Mouse (Mus musculus): ENCODE results near the gene Sbpl. TPM values are rescaled to one million over a fixed set of nuclear protein-coding genes. Genes with fewer than 3 reads are reported as not detected.
"Not testable (repeated sequence)": the region's sequence is repeated elsewhere in the genome, so short reads cannot be mapped to it uniquely, and the experiment has no call there.

Gene Sbpl
- polyA plus RNA-seq, 1 experiment from 2014 or later: not detected

DNA sequence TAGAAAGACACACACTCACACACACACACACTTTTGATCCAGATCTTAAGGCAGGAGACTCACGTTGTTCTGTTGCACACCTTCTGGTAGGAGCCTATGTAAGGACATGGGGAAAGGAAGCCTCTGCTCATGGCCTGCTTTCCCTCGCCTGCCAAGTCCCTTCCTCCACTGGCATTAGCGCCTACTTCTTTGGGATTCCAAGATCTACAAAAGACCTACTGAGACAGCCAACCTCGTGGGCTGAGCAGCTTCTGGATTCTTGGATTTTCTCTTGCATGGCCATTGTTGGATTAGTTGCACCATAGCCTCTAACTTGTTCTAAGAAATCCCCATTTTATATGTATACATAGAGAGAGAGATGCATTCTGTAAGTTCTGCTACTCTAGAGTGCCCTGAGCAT is 4.2 kb downstream of the Sbpl start:
- not testable (repeated sequence) for H3K4me1 ChIP-seq; H3K9ac ChIP-seq; H3K36me3 ChIP-seq; H3K4me2 ChIP-seq; H3K27me3 ChIP-seq; ATAC-seq (ENCODE audit: borderline replicate concordance, extremely low read depth, low FRiP score, low TSS enrichment); H3K9me3 ChIP-seq; H3K27ac ChIP-seq; H3K4me3 ChIP-seq
- 64% methylated on average over 4 of the region's 4 CpGs for WGBS

DNA sequence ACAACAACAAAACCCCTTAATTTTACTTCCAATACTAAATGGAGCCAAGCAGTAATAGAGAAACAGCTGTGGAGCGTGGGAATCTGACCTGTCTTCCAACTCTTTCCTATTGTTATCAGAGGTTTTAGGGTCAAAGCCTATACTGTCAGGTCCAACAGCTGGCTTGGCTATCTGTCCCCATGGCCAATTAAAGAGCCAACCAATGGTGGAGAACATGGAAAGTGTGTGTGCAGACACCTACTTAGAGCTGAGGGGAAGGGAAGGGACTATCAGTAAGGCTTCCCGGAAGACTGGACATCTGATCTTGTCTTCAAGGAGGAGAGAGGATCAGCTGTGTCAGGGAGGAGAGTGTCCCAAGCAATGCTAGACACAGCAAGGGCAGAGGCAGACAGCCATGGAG is 6.0 kb downstream of the Sbpl start:
- no peak overlapping the region for H3K27ac ChIP-seq
- no peaks in the 10 kb centered on the region for H3K27me3 ChIP-seq
- WGBS: 64% methylated on average over 2 of the region's 2 CpGs
- H3K36me3 ChIP-seq: no peaks in the 10 kb centered on the region
- no peak overlapping the region for H3K9ac ChIP-seq
- no peaks in the 10 kb centered on the region for H3K4me1 ChIP-seq
- no peak for ATAC-seq (ENCODE audit: borderline replicate concordance, extremely low read depth, low FRiP score, low TSS enrichment)
- no peak overlapping the region for H3K4me2 ChIP-seq
- H3K9me3 ChIP-seq: no peaks in the 10 kb centered on the region
- no peak overlapping the region for H3K4me3 ChIP-seq

DNA sequence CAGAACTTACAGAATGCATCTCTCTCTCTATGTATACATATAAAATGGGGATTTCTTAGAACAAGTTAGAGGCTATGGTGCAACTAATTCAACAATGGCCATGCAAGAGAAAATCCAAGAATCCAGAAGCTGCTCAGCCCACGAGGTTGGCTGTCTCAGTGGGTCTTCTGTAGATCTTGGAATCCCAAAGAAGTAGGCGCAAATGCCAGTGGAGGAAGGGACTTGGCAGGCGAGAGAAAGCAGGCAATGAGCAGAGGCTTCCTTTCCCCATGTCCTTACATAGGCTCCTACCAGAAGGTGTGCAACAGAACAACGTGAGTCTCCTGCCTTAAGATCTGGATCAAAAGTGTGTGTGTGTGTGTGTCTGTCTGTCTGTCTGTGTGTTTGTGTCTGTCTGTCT is 7.6 kb downstream of the Sbpl start:
- 68% methylated on average over 4 of the region's 4 CpGs for WGBS
- not testable (repeated sequence) for ATAC-seq (ENCODE audit: borderline replicate concordance, extremely low read depth, low FRiP score, low TSS enrichment); H3K36me3 ChIP-seq

DNA sequence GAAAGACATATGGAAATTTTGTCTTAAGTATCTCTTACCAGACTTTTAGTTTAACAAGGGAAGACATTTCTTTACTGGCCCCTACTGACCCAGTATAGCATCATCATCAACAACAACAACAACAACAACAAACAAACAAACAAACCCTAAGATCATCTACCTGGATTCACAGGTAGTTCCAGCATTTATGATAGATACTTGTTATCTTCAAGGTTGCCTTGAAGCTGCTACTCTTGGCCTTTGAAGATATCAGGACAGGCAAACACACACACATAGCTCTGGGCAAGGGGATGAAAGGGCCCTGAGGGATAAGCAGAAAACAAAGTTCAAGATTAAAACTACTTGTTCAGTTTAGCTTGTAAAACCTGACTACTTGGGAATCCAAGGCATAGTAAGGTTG is 13.7 kb downstream of the Sbpl start, which contains the start of gene Sbp:
Sbp (plus strand) TSS at position 301 of the 400 bp plus-strand sequence.
- H3K9ac ChIP-seq: no peak within 1 kb of the TSS
- no peak within 1 kb of the TSS for H3K4me3 ChIP-seq
- no peaks in the 10 kb centered on the region for H3K9me3 ChIP-seq
- H3K27me3 ChIP-seq: no peaks in the 10 kb centered on the region
- H3K4me2 ChIP-seq: no peak within 1 kb of the TSS
- no peak within 1 kb of the TSS for H3K27ac ChIP-seq
- H3K36me3 ChIP-seq: no peaks in the 10 kb centered on the region
- ATAC-seq (ENCODE audit: borderline replicate concordance, extremely low read depth, low FRiP score, low TSS enrichment): no peak
- H3K4me1 ChIP-seq: no peaks in the 10 kb centered on the region

More for the DNA sequence above, 7.6 kb downstream of the Sbpl start:
- H3K27me3 ChIP-seq, H3K4me3 ChIP-seq, H3K4me1 ChIP-seq, H3K9me3 ChIP-seq, H3K9ac ChIP-seq, H3K4me2 ChIP-seq, H3K27ac ChIP-seq: not testable (repeated sequence)

DNA sequence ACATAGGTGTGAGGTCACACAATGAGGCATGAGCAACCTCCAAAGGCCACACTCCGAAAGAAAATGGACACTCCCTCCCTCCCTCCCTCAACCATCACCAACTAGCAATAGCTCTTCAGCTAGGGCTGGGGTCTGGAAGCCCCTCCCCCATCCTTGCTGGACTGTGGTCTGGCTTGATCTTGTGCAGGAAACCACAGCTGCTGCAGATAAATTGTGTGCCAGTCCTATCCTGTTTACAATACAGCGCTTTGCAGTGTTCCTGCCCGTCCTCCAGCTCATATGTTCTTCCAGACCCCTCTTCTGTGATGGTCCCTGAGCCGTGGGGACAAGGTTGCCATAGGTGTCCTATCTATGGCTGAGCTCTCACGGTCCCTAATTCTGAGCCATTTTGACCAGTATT is 23.9 kb downstream of the Sbpl start:
- Histone ChIP-seq H3K9ac (no peak overlapping the region), H3K27ac (no peak overlapping the region), H3K4me3 (no peak overlapping the region), H3K4me1 (peaks cover 3% of the 10 kb centered on the region; the same call in 1 of the 2 replicates), H3K9me3 (no peaks in the 10 kb centered on the region), H3K27me3 (no peaks in the 10 kb centered on the region), H3K4me2 (no peak overlapping the region), H3K36me3 (no peaks in the 10 kb centered on the region)
- ATAC-seq (ENCODE audit: borderline replicate concordance, extremely low read depth, low FRiP score, low TSS enrichment): no peak
- WGBS: 40% methylated on average over 5 of the region's 5 CpGs

DNA sequence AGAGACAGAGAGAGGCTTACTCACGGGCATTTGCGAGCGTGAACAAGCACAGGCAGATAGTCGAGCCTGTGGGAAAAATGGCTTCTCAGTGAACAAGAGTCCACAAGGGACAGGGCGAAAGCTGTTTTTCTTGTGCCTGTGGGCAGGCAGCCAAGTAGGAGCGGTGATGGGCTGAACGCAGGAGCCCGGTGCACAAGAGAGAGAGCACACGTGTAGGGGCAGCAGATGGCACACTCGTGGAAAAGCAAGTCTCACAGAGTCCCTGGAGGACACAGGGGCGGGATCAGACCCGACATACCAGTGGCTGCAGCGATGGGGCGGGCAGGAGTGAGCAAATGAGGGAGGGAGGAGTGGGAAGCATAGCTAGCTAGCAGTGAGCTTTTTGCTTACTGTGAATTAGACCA is 30.0 kb downstream of the Sbpl start:
- peak; percentile 83 for ATAC-seq (ENCODE audit: borderline replicate concordance, extremely low read depth, low FRiP score, low TSS enrichment)
- Histone ChIP-seq H3K9ac (peak overlapping the region; percentile 57), H3K27ac (peak overlapping the region; percentile 98), H3K4me3 (peak overlapping the region; percentile 61), H3K4me1 (peaks cover 15% of the 10 kb centered on the region), H3K9me3 (no peaks in the 10 kb centered on the region), H3K27me3 (no peaks in the 10 kb centered on the region), H3K36me3 (no peaks in the 10 kb centered on the region), H3K4me2 (peak overlapping the region; percentile 90)
- WGBS: 0% methylated on average over 14 of the region's 14 CpGs

DNA sequence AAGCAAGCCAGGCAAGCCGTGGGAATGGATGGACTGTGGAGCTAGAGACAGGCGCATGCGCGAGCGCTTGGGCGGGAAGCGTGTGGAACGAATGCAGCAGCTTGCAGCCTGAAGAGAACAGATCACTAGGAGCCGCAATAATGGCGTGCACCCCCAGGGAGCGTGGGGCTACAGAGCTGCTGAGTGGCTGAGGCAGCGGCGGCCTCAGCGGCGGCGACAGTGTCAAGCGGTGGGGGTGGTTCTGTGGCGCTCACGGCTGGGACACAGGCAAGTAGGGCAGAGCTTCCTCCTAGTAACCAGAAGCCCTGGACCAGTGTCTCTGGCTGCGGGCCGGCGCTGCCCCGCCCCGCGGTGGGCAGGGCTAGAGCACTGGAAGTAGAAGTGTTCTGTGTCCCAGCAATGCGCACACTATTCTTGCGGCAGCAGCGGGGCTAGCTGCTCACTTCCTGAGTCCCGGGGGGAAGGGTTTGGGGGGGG is 30.5 kb downstream of the Sbpl start:
- Histone ChIP-seq H3K9me3 (no peaks in the 10 kb centered on the region), H3K36me3 (no peaks in the 10 kb centered on the region), H3K27me3 (no peaks in the 10 kb centered on the region), H3K9ac (peak overlapping the region; percentile 57), H3K4me1 (peaks cover 15% of the 10 kb centered on the region), H3K4me2 (peak overlapping the region; percentile 90), H3K4me3 (peak overlapping the region; percentile 61), H3K27ac (peak overlapping the region; percentile 98)
- under 1% methylated on average over 29 of the region's 29 CpGs for WGBS
- peak; percentile 99 for ATAC-seq (ENCODE audit: borderline replicate concordance, extremely low read depth, low FRiP score, low TSS enrichment)

DNA sequence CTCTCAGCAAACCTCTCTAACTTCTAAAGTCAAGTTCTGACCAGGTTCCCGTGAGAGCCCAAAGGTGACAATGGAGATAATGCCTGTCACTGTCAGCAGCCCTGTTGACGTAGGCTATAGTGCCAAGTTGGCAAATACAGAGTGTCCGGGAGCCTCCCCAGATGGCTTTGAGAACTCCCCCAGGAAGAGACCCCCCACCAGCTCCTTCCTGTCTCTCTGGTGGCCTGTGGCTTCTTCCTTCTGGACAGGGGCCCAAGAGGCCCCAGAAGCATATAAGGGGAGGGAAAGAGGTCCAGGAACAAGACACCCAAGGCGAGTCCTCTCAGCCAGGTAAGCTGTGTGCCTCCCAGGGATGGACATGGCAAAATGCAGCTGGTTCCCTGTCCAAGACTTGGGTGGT is 37.9 kb downstream of the Sbpl start, which contains the start of gene Dcpp3:
Dcpp3 (plus strand) TSS at position 301 of the 400 bp plus-strand sequence.
- not testable (repeated sequence) for H3K4me3 ChIP-seq; H3K36me3 ChIP-seq; ATAC-seq (ENCODE audit: borderline replicate concordance, extremely low read depth, low FRiP score, low TSS enrichment); H3K9me3 ChIP-seq; H3K4me1 ChIP-seq; H3K4me2 ChIP-seq; H3K27ac ChIP-seq; H3K9ac ChIP-seq; H3K27me3 ChIP-seq
- 43% methylated on average over 4 of the region's 4 CpGs for WGBS

Other genes with a start within 250 kb of the Sbpl start
- gene 1520401A03Rik, start 232.5 kb downstream of the Sbpl start, polyA plus RNA-seq (2015; fragmentation: Nextera tagmentation; extraction: Ambion mirVana): 0.09 and 0.28 TPM in 2 replicates
- gene Pkmyt1, start 228.9 kb downstream of the Sbpl start, polyA plus RNA-seq (2015; fragmentation: Nextera tagmentation; extraction: Ambion mirVana): 61.7 and 68.6 TPM in 2 replicates
- gene Paqr4, start 214.4 kb downstream of the Sbpl start, polyA plus RNA-seq (2015; fragmentation: Nextera tagmentation; extraction: Ambion mirVana): 43.9 and 46.7 TPM in 2 replicates
- gene Kremen2, start 209.4 kb downstream of the Sbpl start, polyA plus RNA-seq (2015; fragmentation: Nextera tagmentation; extraction: Ambion mirVana): 0.38 and 1.1 TPM in 2 replicates
- gene Flywch1, start 183.7 kb downstream of the Sbpl start, polyA plus RNA-seq (2015; fragmentation: Nextera tagmentation; extraction: Ambion mirVana): 70.5 TPM in 2 replicates
- gene Flywch2, start 169.2 kb downstream of the Sbpl start, polyA plus RNA-seq (2015; fragmentation: Nextera tagmentation; extraction: Ambion mirVana): 28.4 and 29.1 TPM in 2 replicates
- 416 and 431 TPM in 2 replicates for gene Srrm2, start 164.7 kb downstream of the Sbpl start, polyA plus RNA-seq (2015; fragmentation: Nextera tagmentation; extraction: Ambion mirVana)
- gene Elob, start 126.1 kb downstream of the Sbpl start, polyA plus RNA-seq (2015; fragmentation: Nextera tagmentation; extraction: Ambion mirVana): 927 and 1,006 TPM in 2 replicates
- 0.12 TPM in 1 of 2 replicates, not detected in the other for gene Prss33, start 119.2 kb downstream of the Sbpl start, polyA plus RNA-seq (2015; fragmentation: Nextera tagmentation; extraction: Ambion mirVana)
- gene Prss32, start 111.4 kb downstream of the Sbpl start, polyA plus RNA-seq (2015; fragmentation: Nextera tagmentation; extraction: Ambion mirVana): not detected in 2 replicates
- gene Prss41, start 111.1 kb downstream of the Sbpl start, polyA plus RNA-seq (2015; fragmentation: Nextera tagmentation; extraction: Ambion mirVana): 1.1 and 1.3 TPM in 2 replicates
- not detected in 2 replicates for gene Prss21, start 87.2 kb downstream of the Sbpl start, polyA plus RNA-seq (2015; fragmentation: Nextera tagmentation; extraction: Ambion mirVana)
- gene Dcpp1, start 74.4 kb downstream of the Sbpl start, polyA plus RNA-seq (2015; fragmentation: Nextera tagmentation; extraction: Ambion mirVana): 0.71 TPM in 1 of 2 replicates, not detected in the other
- not detected in 2 replicates for gene Dcpp2, start 74.4 kb downstream of the Sbpl start, polyA plus RNA-seq (2015; fragmentation: Nextera tagmentation; extraction: Ambion mirVana)
- gene Dcpp3, start 37.8 kb downstream of the Sbpl start, polyA plus RNA-seq (2015; fragmentation: Nextera tagmentation; extraction: Ambion mirVana): 1.8 and 2.0 TPM in 2 replicates
- not detected in 2 replicates for gene Sbp, start 13.6 kb downstream of the Sbpl start, polyA plus RNA-seq (2015; fragmentation: Nextera tagmentation; extraction: Ambion mirVana)
- 0.10 and 0.20 TPM in 2 replicates for gene Prss30, start 25.3 kb upstream of the Sbpl start, polyA plus RNA-seq (2015; fragmentation: Nextera tagmentation; extraction: Ambion mirVana)
- gene Prss22, start 42.8 kb upstream of the Sbpl start, polyA plus RNA-seq (2015; fragmentation: Nextera tagmentation; extraction: Ambion mirVana): 1.4 and 1.6 TPM in 2 replicates
- gene Prss27, start 82.9 kb upstream of the Sbpl start, polyA plus RNA-seq (2015; fragmentation: Nextera tagmentation; extraction: Ambion mirVana): 0.39 TPM in 1 of 2 replicates, not detected in the other
- 68.1 and 69.0 TPM in 2 replicates for gene Kctd5, start 118.2 kb upstream of the Sbpl start, polyA plus RNA-seq (2015; fragmentation: Nextera tagmentation; extraction: Ambion mirVana)
- gene Pdpk1, start 195.7 kb upstream of the Sbpl start, polyA plus RNA-seq (2015; fragmentation: Nextera tagmentation; extraction: Ambion mirVana): 30.3 and 34.5 TPM in 2 replicates
- gene Amdhd2, start 208.5 kb upstream of the Sbpl start, polyA plus RNA-seq (2015; fragmentation: Nextera tagmentation; extraction: Ambion mirVana): 33.2 and 34.5 TPM in 2 replicates
- 447 and 455 TPM in 2 replicates for gene Atp6v0c, start 214.4 kb upstream of the Sbpl start, polyA plus RNA-seq (2015; fragmentation: Nextera tagmentation; extraction: Ambion mirVana)

Data from lung, embryonic 15.5 days (tissue).